Mouse (Mus musculus): ENCODE results near the gene Hmbs.
"Not testable (repeated sequence)": the region's sequence is repeated elsewhere in the genome, so short reads cannot be mapped to it uniquely, and the experiment has no call there.

Hmbs gene

DNA sequence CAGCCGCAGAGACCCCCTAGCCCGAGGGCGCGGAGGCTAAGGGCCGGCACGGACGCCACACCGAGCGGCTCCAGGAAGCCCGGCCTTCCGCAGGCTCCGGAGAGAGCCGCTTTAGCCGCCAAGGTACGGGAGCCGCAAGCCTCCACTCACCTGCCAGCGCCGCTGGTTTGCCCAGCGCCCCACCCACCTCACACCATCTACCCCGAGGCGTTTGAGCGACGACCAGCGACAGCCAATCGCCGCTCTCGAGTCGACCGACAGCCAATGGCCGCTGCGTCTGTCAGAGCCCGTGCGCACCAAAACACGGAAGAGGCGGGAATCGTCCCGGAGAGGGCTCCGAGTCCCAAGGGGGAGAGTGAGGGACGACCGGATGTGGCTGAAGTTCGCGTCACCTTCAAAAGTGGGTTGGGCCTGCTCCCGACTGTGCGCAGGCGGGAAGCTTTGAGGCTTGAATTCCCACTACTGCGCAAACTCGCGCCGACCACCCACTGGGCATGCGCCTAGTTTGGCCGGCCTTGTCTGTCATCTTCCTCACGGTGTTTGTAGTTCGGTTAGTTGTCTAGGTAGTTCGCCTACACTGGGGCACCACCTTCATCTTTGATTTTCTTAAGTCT lies 38.5 kb downstream of the Hmbs start, which contains the start of gene Hinfp:
Gene Hinfp (minus strand): TSS at position 206 of the 614 bp plus-strand sequence.
- in situ Hi-C loops (cut with MboI; ENCODE audit: unreplicated experiment in 2 of 2) = no loop called here

DNA sequence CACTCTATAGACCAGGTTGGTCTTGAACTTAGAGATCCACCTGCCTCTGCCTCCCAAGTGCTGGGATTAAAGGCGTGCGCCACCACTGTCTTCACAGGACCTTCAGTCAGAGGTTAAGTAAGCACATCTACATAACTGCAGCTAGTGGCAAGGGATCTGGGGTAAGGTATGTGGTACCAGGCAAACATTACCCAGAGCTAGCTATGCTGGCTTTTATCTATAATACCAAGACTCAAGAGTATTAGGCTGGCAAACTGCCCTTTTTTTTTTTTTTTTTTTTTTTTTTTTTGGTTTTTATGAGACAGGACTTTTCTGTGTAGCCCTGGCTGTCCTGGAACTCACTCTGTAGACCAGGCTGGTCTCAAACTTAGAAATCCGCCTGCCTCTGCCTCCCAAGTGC lies 44.0 kb downstream of the Hmbs start:
- in situ Hi-C loops (cut with MboI; ENCODE audit: unreplicated experiment in 2 of 2) = not testable (repeated sequence)

DNA sequence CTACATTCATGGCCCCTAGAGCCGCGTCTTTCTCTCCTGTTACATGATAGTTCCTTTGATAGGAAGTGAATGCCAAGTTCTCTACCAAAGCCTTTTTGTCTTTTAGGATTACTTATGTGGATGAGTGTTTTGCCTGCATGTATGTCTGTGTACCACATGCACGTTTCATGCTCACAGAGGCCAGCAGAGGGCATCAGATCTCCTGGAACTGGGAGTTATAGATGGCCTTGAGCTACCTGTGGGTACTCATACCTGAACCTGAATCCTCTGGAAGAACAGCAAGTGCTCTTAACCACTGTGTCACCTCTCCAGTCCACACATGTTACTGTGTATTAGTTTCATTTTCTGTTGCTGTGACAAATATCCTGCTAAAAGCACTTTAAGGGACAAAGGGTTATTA lies 51.5 kb downstream of the Hmbs start:
- in situ Hi-C loops (cut with MboI; ENCODE audit: unreplicated experiment in 2 of 2) = loop anchor here in 1 of 2 experiments (5.0 kb wide), 1 partner anchor 65 kb away; no protein-coding TSS in a partner anchor

DNA sequence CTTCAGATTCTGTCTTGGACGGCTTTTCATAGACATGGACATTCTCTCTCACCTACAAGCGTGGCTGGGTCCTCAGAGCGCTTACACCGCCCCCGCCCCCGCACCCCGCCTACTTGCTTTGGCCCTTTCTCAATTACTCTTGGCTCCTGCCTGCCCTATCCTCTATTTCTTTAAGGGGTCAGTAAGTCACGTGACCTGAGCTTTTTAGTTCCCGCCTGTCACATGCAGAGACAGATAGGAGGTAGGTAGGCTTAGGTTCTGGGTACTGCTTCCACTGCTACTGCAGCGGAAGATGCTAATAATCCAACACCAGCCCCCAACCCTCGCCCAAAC lies 55.1 kb downstream of the Hmbs start:
- in situ Hi-C loops (cut with MboI; ENCODE audit: unreplicated experiment in 2 of 2) = no loop called here

DNA sequence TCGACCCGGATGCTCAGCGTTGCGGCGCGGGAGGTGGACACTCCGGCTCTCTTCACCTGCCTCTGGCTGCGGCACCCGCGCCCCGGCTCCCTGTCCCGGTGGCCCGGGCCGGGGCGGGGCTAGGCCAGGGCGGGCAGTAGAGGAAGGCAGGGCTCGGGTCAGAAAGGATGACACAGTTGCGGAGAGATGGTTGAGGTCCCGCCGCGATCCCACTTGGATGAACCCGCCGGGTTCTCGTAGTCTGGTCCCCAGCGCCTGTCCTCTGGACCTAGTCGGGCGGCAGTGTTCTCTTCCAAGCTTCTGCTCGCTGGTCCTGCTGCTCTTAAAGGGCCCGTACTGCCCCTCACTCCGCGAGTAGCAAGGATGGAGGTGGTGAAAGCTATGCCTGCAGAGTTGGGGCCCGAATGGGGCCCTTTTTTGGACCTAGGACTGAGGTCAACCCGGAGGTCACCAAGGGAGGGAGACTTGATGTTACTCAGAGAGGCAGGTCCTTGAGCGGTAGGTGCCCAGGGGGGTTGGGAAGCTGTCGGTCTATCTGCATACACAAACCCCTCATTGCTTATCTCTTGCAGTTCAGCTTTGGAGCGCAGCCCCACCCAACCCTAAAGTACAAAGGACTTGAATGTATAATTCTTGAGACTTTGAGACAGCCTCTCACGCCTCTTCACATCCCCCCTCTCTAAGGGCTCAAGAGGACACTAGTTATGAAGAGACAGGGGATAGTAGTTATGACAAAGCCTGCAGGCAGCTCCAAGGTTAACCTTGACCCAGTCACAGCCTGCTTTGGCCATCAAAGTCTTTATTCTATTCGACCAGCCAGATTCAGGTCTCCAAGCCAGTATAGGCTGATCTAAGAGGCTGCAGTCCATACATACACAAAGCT lies 55.7 kb downstream of the Hmbs start, which contains the start of gene Abcg4:
Gene Abcg4 (minus strand): TSS at position 540 of the 883 bp plus-strand sequence.
- in situ Hi-C loops (cut with MboI; ENCODE audit: unreplicated experiment in 2 of 2) = no loop called here

DNA sequence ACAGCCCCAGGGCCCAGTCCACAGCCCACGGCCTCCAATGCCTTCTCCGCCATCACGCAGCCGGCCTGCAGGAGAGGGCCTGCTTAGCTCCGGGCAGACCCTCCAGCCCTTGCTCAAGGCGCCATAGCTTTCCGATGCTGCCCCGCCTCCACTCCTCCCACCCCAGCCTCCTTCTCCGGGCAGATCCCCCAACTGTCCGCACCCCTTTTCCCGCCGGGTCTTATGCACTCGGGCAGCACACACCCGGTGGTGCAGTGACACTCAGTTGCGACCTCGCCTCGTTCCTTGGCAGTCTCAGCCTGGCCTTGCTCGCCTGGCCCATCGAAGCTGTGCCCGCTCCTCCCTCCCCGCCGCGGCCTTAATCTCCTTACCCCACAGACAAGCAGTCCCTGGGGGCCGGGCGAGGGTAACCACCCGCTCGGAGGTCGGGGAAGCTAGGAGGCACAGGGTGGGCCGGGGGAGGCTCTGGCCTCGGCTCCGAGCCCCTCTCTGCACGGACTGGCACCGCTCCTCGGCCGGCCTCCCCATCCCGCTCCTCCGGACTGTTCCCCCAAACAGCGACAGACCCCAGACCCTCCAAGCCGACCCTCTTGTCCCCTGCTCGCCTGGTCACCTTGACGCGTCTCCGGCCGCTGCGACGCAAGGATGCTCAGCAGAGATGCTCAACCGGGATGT lies 56.5 kb downstream of the Hmbs start:
- in situ Hi-C loops (cut with MboI; ENCODE audit: unreplicated experiment in 2 of 2) = no loop called here

DNA sequence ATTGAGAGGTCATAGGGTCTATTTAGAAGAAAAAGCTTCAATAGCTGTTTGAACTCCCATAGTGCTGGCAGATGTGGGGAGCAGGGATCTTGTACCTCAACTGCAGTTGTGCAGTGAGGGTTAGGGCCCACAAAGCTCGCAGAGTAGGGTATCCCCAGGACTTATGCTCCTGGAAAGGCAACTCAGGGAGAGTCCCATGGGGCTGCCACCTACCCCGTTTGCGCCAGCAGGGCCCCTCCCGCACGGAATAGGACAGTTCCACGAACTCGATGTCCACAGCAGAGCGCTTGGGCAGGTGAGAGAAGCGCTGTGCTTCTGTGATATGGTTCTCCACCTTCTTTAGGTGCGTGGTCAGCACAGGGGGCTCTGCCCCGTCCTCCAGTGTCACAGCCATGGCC lies 57.0 kb downstream of the Hmbs start:
- in situ Hi-C loops (cut with MboI; ENCODE audit: unreplicated experiment in 2 of 2) = no loop called here
